30 mouse cellular contexts compared by ENCODE assay signal in genomic region chr10:117657659-117658306, GRCm38 (mm10).
"Had no signal": no experiment of that assay in that cellular context is flagged by ENCODE, and none has a peak within 500 bp of the region (broad histone marks: within the 10 kb centered on the region; RNA-seq: fewer than 3 reads in every experiment).

No protein-coding gene starts in this region.

- H3K27ac ChIP-seq: heart, embryonic 13.5 days; heart, embryonic 15.5 days; hindbrain, embryonic 10.5 days; hindbrain, embryonic 12.5 days; hindbrain, embryonic 13.5 days; hindbrain, embryonic 14.5 days; hindbrain, embryonic 15.5 days; hindbrain, postnatal 0 days; intestine, embryonic 15.5 days; kidney, embryonic 15.5 days; kidney, postnatal 0 days; layer of hippocampus, adult 2 months; left cerebral cortex, adult 2 months had no signal

- DNase-seq: heart, postnatal 10 days; heart, postnatal 14 days; heart, postnatal 36 days; heart, postnatal 4 days; kidney, adult 11 months; kidney, adult 18-20 months; kidney, adult 2 months; kidney, adult 8-10 months; kidney, adult 9 months; kidney, postnatal 10 days; kidney, postnatal 14 days; kidney, postnatal 25 days; kidney, postnatal 36 days; kidney, postnatal 4 days; layer of hippocampus, adult 9-11 months; layer of hippocampus, postnatal 36 days had no signal

- H3K4me3 ChIP-seq: heart, embryonic 12.5 days; heart, embryonic 13.5 days; heart, embryonic 15.5 days; hindbrain, embryonic 10.5 days; hindbrain, embryonic 12.5 days; hindbrain, embryonic 13.5 days; hindbrain, embryonic 15.5 days; intestine, embryonic 15.5 days; kidney, embryonic 15.5 days; layer of hippocampus, adult 2 months; left cerebral cortex, adult 2 months had no signal
